Mouse (Mus musculus) adrenal gland, postnatal 14 days (tissue): Measurements from ENCODE around the gene Pigk. TPM values are rescaled to one million over a fixed set of nuclear protein-coding genes. Genes with fewer than 3 reads are reported as not detected.
A peak's percentile ranks its signal among the peaks of the same experiment; 100 is the strongest.

Source experiments
- DNase-seq: peaks from one replicate; pipeline ENCODE4 v3.0.0; 2021; ENCODE audit warnings: mixed read lengths
- total RNA-seq: library from RNA; stranded (reverse); gene quantifications from 2 replicates; pipeline ENCODE4 v1.2.3, GENCODE M21; 2021

Gene Pigk
- total RNA-seq, 1 experiment from 2014 or later = 56.1 TPM

DNA sequence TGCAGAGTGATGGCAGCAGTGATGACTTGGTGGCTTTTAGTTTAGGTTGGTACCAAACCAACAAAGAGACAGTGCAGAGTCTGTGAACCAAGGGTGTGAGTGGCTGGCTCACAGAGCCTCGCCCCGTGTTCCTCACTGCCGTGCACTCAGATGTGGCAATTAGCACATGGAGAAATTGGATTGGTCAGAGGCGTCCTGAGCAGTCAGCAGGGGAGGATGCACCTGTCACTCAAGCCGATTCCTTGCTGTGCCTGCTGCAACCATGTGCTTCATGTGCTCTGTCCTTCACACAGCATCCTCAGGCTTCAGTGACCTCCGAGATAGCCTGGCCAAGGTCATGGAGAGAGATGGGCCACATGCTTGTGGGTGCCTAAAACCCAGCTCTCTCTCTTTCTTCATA, 14.3 kb downstream of the Pigk start:
- DNase-seq = no peak

DNA sequence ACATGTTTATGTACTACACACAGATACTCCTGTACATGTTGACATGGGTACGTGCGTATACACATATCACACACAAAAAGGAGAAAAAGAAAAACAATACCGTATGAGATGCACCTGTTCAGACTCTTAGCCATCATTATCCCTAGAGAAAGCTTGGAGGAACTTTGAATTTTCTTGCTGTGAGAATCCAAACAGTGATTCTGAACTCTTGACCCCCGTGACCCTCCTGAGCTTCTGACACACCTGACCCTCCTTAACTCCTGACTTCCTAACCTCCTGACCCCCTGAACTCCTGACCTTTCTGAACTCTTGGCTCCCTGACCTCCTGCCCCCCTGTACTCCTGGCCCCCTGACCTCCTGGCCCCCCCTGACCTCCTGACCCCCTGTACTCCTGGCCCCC, 19.1 kb downstream of the Pigk start:
- no peak for DNase-seq

DNA sequence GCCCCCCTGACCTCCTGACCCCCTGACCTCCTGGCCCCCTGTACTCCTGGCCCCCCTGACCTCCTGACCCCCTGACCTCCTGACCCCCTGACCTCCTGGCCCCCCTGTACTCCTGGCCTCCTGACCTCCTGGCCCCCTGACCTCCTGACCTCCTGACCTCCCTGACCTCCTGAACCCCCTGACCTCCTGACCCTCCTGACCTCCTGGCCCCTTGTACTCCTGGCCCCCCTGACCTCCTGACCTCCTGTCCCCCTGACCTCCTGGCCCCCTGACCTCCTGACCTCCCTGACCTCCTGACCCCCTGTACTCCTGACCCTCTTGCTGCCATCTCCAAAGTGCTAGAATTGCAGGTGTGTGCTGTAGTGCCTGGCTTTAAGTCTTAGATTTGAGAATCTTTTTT, 19.6 kb downstream of the Pigk start:
- DNase-seq = no peak

DNA sequence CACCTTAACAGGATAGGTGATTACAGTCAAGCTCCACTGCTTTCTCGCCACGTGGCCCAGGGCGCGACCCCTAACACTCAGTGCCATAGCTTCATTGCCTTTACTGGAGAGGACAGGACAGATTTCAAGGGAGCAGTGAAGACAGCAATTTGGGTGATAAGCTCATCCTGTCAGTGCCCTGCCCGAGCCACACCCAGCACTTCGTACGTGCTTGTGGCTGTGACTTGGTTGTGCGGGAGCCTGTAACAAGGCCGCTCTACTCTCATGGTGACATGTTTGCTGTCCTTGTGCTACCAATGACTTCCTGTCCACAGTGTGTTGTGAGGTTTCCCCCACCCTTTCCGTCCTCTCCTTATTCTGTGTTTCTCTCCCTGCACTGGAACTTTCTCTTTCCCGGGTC, 20.2 kb downstream of the Pigk start:
- DNase-seq = no peak

DNA sequence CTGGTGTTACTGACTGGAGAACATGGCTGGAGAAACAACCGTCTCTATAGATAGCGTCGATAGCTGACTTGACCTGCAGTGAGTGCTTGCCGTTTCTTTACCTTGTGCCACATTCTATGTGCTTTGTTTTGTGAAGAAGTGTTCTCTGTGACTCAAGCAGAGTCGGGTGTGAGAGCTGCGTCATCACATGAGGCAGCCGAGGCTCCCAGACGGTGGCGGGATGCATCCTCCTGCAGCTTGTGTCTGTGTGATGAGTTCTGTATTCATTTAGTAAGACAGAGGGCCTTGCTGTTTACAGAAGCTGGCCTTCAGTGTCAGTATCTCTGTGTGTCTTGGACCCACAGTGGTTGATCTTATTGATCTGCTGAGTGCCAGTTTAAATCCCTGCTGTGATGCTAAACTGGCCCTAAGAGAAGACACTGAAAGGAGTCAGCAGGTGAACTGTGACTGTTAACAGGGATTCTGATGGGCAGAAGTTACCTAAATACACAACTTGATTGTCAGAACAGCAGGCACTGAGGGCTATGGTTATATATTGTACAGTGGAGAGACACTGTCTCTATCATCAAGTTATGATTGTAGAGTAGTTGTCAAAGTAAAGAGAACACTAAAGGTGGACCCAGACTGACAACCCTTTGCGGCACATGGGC, 21.8 kb downstream of the Pigk start:
- no peak for DNase-seq

DNA sequence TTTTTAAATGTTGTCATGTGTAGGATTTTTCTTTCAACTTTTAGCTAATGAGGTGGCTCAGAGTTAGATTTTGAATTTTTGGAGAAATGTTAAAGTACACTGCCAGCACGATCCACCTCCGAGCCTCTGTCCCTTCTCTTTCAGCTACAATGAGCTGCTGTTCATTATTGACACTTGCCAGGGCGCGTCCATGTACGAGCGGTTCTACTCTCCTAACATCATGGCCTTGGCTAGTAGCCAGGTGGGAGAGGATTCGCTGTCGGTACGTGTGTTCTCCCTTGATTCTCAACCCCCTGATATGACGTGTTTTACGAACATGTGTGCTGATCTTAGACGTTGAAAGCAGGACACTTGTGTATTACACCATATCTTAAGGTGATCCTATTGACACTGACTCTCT, 30.4 kb downstream of the Pigk start:
- DNase-seq = no peak

DNA sequence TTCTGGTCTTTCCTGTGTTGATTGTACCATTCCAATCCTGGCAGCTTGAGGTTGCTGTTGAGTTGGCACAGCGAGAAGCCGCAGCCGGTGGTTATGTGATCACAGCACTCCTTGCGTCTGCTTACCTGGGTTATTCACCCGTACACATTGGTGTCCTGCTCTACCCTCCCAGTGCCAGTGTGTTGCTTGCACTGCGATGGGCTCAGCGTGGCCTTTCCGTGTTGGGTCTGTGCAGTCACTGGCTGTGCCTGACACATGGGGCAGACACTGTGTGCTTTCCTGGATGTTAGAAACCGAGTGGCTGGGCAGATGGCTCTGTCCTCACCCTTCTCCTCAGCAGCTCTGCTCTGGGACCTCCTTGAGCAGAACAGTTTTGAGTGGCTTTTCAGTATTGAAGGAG, 31.7 kb downstream of the Pigk start:
- no peak for DNase-seq

DNA sequence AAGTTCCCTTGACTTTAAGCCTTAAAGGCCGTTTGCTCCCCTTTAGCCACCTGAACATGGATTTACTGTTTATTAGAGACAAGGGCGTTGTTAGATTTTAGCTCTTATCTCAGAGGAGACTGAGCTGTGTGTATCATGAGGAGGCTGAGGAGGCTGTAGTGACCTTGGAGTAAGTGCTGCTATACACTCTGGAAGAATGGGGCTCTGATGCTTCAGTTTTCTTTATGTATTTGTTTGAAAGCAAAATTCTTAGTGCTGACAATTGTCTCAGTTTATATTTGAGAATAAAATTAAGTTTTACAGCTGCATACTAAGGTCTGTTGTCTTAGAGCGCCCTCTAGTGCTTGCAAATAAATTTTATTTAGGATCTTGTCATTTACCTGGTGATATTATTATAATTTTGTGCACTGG, 35.6 kb downstream of the Pigk start:
- peak; percentile 48 for DNase-seq

DNA sequence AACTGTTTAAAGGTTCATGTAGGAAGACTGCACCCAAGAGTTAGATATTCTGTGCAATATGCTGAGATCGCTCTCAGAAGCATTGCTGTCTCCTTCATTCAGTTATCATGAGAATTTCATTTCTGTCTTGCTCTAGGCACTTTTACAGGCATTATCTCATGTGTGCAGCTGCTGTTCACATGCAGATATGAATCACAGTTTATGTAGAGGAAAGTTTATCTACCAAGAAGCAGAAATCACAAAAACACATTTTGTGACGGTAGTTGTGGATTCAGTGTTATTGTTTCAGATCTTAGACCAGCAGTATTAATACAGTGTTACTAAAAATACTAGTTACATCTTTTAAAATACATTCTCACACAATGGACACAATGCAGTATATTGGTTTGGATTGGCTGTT, 36.0 kb downstream of the Pigk start:
- DNase-seq = no peak

DNA sequence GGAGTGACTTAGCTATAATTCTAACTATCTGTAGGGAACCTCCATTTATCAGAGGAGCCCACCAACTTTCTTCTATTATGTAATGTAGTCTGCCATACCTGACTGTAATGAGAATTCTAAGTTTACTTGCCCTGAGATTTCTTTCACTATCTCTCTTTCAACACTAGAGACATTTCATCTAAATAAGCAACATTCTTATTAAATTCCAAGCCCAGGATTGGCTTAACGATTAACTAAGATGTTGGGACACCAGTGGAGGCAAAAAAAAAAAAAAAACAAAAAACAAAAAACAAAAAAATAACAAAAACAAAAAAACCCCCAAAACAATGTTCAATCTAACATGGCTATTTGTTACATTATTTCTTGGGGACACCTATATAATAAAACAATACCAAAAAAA, 39.0 kb downstream of the Pigk start:
- DNase-seq = no peak

DNA sequence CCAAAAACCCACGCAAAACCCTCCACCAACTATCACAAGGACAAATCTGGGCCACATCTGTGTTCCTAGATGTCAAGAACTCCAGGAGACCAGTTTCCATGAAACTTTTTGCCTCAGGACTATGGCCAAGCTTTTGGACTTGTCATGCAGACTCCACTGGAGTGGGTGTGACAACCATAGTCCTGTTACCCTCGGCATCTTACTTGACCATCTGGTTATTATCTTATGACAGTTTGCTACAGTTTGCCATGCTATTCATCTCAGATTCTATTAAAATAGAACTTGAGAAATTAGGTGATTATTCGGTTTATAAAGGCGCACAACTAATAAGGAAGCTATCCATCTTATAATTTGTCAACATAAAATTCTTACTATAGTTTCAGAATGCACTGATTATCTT, 39.4 kb downstream of the Pigk start:
- no peak for DNase-seq

DNA sequence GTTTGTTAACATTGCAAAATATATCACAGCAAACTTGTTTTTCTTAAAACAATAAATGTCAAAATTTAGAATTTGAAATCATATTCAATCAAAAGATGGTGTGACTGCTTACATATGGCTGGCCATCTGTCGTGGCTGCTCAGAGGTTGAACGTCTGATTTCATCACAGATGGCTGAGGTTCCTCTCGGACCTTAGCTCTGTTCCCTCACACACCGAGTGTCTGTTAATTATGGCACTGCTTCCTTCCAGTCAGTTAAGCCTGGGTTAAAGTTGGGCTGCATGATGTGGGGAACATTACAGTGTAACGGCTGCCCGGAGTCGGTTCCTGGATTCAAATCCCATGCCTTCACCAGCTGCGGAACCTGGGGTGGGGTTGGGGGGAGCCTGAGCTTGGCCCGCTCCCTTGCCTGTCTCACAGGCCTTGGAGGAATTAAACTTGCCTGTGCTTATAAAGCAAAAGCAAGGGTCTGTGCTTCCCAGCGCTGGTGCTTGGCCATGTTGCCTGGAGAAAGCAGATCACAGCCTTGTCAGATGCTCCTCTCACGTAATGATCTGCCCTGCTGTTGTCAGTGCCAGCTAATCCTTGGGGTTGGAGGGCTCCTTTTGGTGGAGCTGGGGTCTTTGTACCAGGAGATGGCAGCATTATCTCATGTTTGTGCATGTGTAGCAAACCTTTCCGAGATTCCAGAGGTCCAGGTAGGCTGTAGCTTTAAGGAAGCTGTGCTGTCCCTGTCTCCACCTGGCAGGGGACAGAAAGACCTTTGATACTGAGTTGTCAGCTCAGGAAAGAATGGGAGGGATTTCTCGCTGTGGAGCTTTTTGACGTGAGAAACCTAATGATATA, 40.2 kb downstream of the Pigk start:
- DNase-seq = no peak

DNA sequence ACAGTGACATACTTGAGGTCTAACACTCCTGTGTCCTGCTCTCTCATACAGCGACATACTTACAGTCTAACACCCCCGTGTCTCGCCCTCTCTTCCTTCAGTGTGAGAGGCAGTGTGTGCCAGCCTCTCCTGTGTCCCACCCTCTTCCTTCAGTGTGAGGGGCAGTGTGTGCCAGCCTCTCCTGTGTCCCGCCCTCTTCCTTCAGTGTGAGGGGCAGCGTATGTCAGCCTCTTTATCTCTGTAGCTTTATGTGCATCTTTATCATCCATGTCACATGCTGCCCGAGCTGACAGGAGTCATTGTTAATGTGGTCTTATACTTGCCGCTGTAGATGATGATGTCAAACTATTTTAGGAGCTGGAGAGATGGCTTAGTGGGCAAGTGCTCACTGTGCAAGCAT, 41.6 kb downstream of the Pigk start:
- DNase-seq = no peak

DNA sequence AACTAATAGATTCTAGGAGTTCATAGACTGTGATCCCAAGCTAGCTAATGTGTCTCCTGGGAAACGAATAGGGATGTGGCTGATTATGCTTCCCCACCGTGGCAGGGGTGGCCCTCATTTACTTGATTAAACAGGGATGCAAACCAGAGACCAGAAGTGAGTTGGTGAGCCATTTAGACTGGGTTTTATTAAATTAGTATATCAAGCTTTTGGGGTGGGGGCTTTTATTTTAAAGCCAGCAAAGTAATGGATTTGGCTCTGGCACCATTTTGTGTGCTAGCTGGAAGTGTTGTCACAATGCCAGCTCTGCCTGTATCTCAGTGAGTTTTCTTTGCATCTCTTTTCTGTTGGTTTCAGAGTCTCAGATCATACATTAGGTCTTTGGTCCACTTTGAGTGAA, 43.0 kb downstream of the Pigk start:
- DNase-seq = no peak

DNA sequence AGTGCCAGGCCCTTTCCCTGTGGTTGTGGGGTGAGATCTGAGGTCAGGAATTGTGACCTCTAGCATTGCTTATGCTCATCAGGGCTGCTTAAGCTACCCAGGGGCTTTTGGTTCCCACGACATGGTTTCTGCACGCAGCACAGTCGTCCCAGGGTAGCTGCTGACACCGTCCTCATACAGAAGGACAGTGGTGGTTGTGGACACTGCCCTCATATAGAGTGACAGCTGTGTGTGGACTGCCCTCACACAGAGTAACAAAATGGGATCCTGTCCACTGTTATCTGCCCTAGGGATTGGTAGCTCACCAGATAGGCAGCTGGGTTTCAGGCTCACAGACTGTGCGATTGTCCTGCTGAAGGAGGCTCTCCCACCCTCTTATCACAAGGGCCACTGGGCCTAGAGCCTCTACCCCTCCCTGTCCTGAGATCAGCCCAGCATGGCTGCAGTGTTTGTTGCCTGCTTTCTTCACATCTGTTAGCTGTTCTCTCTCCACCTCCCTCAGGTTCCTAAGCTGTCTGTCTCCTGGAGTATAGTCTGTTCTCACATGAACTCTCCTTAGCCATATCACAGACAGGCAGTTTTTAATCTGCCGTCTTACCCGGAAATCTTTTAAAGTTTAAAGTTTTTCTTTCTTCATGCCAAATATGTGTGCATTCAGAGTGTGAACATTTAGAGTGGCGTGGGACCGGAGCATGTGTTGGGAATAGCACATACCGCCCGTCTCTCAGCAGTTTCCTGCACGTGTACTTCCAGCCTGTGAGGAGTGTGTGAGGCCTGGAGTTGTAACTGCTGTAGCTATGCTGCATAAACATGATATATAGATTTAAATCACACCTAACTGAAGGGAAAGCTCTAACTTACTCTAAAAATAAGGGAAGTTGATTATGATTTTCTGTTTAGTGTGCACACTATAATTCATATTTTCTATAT, 43.8 kb downstream of the Pigk start:
- DNase-seq = no peak

DNA sequence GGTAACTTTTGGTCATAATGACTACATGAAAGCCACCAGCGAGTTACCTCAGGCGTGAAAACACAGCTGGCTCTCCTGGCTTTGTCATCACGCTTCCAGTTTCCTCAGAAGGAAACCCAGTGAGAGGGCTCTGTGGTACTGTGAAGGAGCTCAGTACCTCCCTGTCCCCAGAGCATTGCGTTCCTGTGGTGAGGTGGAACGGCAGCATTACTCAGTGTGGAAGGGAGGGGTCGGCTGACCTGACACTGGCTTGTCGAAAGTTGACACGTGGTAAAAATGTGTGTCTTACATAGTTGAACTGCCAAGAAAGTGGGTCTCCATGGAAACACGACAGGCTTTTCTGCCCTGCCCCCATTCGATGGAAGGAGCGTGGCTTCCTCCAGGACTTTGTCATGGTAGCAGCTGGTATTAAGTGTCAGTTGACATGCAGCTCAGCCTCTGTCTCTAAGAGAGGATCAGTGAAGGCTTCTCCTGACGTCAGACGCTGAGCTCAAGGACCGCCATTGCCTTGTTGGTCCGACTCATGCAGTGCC, 44.7 kb downstream of the Pigk start:
- peak; percentile 18 for DNase-seq

DNA sequence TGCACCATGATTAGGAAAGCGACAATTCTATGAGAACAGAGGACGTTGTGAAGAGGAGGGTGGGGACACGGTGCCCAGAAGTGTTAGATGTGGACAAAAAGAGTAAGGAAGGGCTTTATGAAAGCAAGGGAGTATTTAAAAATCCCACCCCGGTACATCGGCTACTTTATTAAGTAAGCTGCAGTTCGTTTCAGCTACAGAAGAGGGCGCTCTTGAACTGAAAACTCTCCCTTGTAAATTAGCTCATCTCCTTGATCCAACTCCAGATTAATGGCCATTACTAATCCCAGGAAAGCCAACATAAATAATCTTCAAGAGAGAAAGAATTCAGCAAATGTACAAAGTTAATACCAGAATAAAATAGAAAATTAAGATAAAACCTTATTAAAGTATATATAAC, 47.2 kb downstream of the Pigk start:
- DNase-seq = peak; percentile 51

DNA sequence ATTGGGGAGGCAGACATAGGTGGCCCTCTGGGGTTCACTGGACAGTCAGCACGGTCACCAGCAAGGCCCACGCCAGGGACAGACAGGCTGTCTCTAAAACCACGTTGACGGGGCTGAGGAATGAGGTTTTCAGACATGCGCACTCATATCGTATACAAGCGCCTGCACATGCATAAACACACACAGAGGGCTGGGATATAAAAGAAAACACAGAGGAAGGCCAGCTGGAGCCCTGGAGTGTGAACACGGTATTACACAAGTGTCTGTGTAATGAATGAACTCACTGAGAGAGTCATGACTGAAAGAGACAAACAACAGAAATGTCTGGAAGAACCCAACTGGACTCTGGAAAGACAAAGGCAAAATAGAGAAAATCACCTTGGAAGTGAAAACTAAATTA, 47.8 kb downstream of the Pigk start:
- DNase-seq = peak; percentile 8

DNA sequence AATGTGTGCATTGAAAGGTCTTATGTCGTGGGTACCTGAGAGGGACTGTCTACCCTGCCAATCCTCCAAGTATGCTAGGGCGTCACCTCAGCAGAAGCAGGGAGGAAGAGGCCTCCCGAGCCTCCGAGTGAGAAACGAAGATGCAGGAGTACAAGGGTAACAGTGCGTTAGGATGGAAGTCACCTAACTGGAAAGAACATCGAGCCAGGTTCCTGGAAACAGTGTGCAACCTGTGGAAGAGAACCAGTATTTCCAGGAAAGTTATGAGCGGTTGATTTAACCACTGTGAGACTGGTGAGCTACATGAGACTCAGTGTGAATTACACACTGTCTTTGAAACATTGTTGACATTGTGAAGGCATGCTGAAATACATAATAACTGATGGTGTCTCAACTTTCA, 48.4 kb downstream of the Pigk start:
- DNase-seq = no peak

DNA sequence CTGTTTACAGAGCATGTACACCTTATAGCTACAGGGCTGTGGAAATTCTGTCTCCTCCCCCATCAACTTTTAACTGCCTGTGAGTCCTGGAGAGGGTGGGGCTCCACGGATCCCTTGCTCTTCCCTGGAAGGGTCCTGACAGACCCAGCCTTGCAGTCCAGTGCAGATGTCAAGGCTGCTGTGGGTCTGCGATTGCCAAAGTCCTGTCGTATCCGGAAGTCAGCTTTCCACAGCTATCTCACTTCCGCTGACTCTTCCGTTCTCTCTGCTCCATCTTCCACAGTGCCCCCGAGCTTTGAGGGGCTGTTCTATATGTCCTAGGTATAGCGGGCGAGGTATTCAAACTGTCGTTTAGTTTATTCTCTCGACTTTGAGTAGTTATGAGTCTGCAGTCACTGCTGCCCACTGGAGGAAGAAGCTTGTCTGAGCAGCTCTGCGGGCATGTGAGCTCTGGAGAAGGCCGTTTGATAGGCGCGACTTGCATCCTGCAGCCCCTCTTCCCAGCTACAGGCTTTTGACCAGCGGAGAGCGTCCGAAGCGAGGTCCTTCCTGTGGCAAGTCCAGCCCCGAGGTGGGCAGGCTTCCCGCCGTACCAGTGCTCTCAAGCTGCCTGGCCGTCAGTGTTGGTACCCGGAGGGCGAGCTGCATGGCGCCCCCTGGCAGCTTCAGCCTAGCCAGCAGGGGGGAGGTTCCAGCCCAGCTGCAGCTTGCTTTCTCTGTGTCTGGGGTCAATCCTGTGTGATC, 49.4 kb downstream of the Pigk start:
- peak; percentile 78 for DNase-seq

DNA sequence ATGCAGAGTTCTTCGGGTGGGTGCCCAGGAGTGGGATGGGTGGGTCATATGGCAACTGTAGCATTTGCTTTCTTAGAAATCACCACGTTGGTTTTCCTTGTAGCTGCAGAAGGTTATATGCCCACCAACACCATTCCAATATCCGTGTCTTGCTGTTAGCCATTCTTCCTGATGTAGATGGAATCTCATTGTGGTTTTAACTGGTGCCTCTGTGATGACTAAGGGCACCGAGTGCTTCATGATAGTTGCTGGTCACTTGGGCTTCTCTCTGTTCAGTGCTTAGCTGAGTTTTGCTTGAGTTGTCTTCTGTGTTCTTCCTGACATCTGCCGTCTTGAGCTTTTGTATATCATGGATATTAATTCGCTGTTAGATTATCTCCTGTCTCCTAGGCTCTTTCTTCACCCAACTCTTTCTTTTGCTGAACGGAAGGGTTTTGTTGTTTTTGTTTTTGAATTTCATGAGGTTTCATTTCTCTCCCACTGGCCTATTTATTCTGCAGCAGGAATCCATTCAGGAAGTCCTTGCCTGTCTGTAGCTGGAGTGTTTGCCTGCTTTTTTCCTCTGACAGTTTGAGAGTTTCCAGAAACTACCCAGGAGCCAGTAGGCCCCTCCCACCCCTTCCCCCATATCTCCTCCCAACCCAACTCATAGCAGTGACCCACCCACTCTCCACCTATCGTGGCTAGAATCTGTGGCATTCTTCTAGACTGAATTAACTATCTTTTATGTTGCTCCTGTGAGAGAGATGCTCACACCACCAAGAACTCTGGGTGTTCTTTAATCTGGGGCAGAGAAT, 50.8 kb downstream of the Pigk start:
- DNase-seq = no peak
